Mouse (Mus musculus): ENCODE data around the gene Tmem63c. TPM values are rescaled to one million over a fixed set of nuclear protein-coding genes. Genes with fewer than 3 reads are reported as not detected.

Tmem63c gene
- polyA plus RNA-seq, 1 experiment: 0.32 TPM

DNA sequence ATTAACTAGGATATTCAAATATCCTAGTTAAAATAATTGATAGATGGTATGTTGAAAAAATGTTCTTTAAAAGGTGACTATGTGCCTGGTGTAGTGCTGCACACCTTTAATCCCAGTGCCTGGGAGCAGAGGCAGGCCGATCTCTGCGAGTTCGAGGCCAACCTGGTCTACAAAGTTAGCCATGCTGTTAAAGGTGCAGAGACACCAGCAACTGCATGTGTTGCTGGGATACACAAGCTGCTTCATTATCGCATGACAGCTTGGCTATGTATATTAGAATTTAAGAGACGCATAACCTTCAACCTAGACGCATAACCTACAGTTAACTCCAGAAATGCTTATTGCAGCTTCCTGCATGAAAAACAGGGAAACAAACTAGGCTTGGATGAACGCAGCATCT is 15.5 kb downstream of the Tmem63c start:
- no peak for TF ChIP-seq POLR2A (IDR thresholded peaks at IDR 0.05; ENCODE audit: low read depth, low read length)
- TF ChIP-seq CTCF (IDR thresholded peaks at IDR 0.05; ENCODE audit: extremely low read depth, insufficient read length, insufficient replicate concordance, low read depth, low read length): no peak

DNA sequence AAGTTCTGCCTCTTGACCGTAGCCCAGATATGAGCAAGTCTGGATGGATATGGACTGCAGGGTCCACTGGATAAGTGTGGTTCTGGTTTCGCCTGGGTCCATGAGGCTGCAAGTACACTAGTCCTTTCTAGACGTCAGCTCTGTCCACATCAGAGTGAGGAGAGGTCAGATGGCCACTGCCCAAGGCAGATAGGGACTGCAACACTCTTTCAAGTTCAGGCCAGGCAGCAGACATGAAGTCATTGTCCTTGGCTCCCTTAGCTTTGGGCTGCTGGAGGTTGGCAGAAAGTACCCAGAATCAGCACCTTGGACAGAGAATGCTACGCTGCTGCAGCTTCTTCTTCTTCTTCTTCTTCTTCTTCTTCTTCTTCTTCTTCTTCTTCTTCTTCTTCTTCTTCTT is 19.0 kb downstream of the Tmem63c start:
- H3K4me1 ChIP-seq (ENCODE audit: control insufficient read depth, insufficient read depth, insufficient read length, low read length): no peaks in the 10 kb centered on the region
- no peaks in the 10 kb centered on the region for H3K36me3 ChIP-seq (ENCODE audit: control insufficient read depth, insufficient read depth, low read length)
- WGBS: 66% methylated on average over 4 of the region's 4 CpGs
- no peak for TF ChIP-seq POLR2A (IDR thresholded peaks at IDR 0.05; ENCODE audit: low read depth, low read length)
- no peak for TF ChIP-seq CTCF (IDR thresholded peaks at IDR 0.05; ENCODE audit: extremely low read depth, insufficient read length, insufficient replicate concordance, low read depth, low read length)
- no peak overlapping the region for H3K4me3 ChIP-seq (ENCODE audit: low read depth, low read length)
- H3K27me3 ChIP-seq (ENCODE audit: control insufficient read depth, insufficient read depth, low read length): no peaks in the 10 kb centered on the region
- no peak overlapping the region for H3K27ac ChIP-seq (ENCODE audit: insufficient read depth, low read depth, low read length)

More for the DNA sequence above, 15.5 kb downstream of the Tmem63c start:
- Histone ChIP-seq H3K36me3 (ENCODE audit: control insufficient read depth, insufficient read depth, low read length) (no peaks in the 10 kb centered on the region), H3K4me3 (ENCODE audit: low read depth, low read length) (no peak overlapping the region), H3K27ac (ENCODE audit: insufficient read depth, low read depth, low read length) (no peak overlapping the region), H3K27me3 (ENCODE audit: control insufficient read depth, insufficient read depth, low read length) (no peaks in the 10 kb centered on the region), H3K4me1 (ENCODE audit: control insufficient read depth, insufficient read depth, insufficient read length, low read length) (no peaks in the 10 kb centered on the region)
- 88% methylated on average over 7 of the region's 7 CpGs for WGBS

DNA sequence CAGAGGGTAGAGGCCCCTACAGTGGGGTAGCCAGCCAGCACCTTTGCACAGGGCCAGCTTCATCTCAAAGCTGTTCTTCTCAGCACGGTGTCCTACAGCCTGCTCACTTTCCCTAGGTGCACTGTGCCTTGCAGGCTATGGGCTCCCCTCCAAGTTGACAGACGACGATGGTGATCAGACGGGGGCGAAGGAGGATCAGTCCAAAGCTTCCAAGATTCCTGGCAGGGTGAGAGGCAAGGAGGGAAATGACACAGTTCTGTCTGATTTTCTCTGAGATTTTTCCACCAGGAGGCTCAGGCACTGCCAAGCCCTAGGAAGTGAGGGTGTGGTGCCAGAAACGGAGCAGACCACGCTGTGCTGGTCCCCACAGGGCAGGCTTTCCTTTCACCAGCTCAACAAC is 19.7 kb downstream of the Tmem63c start:
- Histone ChIP-seq H3K4me1 (ENCODE audit: control insufficient read depth, insufficient read depth, insufficient read length, low read length) (no peaks in the 10 kb centered on the region), H3K4me3 (ENCODE audit: low read depth, low read length) (no peak overlapping the region), H3K27me3 (ENCODE audit: control insufficient read depth, insufficient read depth, low read length) (no peaks in the 10 kb centered on the region), H3K27ac (ENCODE audit: insufficient read depth, low read depth, low read length) (no peak overlapping the region), H3K36me3 (ENCODE audit: control insufficient read depth, insufficient read depth, low read length) (no peaks in the 10 kb centered on the region)
- TF ChIP-seq POLR2A (IDR thresholded peaks at IDR 0.05; ENCODE audit: low read depth, low read length): no peak
- no peak for TF ChIP-seq CTCF (IDR thresholded peaks at IDR 0.05; ENCODE audit: extremely low read depth, insufficient read length, insufficient replicate concordance, low read depth, low read length)
- WGBS: 84% methylated on average over 7 of the region's 7 CpGs

DNA sequence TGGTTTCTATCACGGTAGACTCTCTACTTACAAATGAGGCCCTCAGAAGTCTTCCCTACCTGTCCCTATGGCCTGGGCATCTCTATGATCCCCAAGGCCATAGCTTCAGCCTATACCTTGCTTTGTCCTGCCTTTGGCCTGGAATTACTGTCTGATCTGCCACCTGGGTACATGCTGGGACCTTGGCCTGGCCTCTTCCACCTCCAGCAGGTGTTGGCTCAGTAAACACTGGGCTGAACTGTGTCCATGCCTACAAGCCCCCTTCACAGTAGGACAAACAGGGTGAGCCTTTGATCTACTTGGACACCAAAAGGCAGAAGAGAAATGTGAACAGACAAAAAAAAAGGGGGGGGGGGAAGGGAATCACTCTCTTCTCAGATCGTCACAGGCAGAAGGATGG is 21.3 kb downstream of the Tmem63c start:
- Histone ChIP-seq H3K27ac (ENCODE audit: insufficient read depth, low read depth, low read length) (no peak overlapping the region), H3K27me3 (ENCODE audit: control insufficient read depth, insufficient read depth, low read length) (no peaks in the 10 kb centered on the region), H3K36me3 (ENCODE audit: control insufficient read depth, insufficient read depth, low read length) (no peaks in the 10 kb centered on the region), H3K4me1 (ENCODE audit: control insufficient read depth, insufficient read depth, insufficient read length, low read length) (no peaks in the 10 kb centered on the region), H3K4me3 (ENCODE audit: low read depth, low read length) (no peak overlapping the region)
- WGBS: 52% methylated on average over 2 of the region's 2 CpGs
- TF ChIP-seq CTCF (IDR thresholded peaks at IDR 0.05; ENCODE audit: extremely low read depth, insufficient read length, insufficient replicate concordance, low read depth, low read length) (no peak), POLR2A (IDR thresholded peaks at IDR 0.05; ENCODE audit: low read depth, low read length) (no peak)

DNA sequence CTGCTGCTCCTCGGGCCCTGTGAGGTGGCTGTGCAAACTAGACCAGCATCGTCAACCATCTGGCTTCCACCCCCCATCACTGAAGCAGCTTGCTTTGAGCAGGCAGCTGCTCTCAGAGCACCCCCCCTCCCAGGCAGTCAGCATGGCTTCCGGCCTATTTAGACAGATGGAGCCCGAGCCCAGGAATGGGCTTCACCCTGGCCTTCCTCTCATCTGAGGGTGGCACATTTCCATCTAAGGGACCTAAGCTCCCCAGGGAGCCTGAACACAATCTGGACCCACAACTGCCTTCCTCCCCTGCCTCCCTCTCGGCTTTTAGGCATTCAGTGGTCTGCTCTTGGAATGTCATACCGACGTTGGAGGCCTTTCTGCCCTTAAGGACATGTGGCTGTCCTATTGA is 22.1 kb downstream of the Tmem63c start:
- no peaks in the 10 kb centered on the region for H3K36me3 ChIP-seq (ENCODE audit: control insufficient read depth, insufficient read depth, low read length)
- H3K4me1 ChIP-seq (ENCODE audit: control insufficient read depth, insufficient read depth, insufficient read length, low read length): no peaks in the 10 kb centered on the region
- H3K27ac ChIP-seq (ENCODE audit: insufficient read depth, low read depth, low read length): no peak overlapping the region
- no peak overlapping the region for H3K4me3 ChIP-seq (ENCODE audit: low read depth, low read length)
- H3K27me3 ChIP-seq (ENCODE audit: control insufficient read depth, insufficient read depth, low read length): no peaks in the 10 kb centered on the region
- no peak for TF ChIP-seq CTCF (IDR thresholded peaks at IDR 0.05; ENCODE audit: extremely low read depth, insufficient read length, insufficient replicate concordance, low read depth, low read length)
- no peak for TF ChIP-seq POLR2A (IDR thresholded peaks at IDR 0.05; ENCODE audit: low read depth, low read length)
- WGBS: 70% methylated on average over 7 of the region's 7 CpGs

DNA sequence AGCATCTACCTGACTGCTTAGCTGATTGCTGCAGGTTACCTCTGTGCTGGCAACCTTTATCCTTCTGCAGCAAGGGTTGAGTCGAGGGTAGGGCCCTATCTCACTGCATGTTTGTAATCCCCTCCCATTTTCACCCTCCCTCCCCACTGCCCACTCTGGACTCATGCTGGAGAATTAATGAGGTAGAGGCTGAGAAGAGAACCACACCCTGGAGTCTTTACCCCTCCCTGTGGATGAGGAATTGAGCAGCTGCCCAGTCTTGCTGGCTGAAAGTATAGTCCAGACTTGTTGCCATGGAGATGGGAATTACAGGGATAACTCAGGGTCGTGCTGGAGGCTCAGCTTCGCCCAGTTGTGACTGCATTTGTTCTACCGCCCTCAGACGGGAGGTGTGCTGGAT is 23.6 kb downstream of the Tmem63c start:
- H3K4me1 ChIP-seq (ENCODE audit: control insufficient read depth, insufficient read depth, insufficient read length, low read length): no peaks in the 10 kb centered on the region
- no peaks in the 10 kb centered on the region for H3K36me3 ChIP-seq (ENCODE audit: control insufficient read depth, insufficient read depth, low read length)
- no peaks in the 10 kb centered on the region for H3K27me3 ChIP-seq (ENCODE audit: control insufficient read depth, insufficient read depth, low read length)
- H3K27ac ChIP-seq (ENCODE audit: insufficient read depth, low read depth, low read length): no peak overlapping the region
- no peak for TF ChIP-seq CTCF (IDR thresholded peaks at IDR 0.05; ENCODE audit: extremely low read depth, insufficient read length, insufficient replicate concordance, low read depth, low read length)
- no peak for TF ChIP-seq POLR2A (IDR thresholded peaks at IDR 0.05; ENCODE audit: low read depth, low read length)
- WGBS: 8% methylated on average over 5 of the region's 5 CpGs
- no peak overlapping the region for H3K4me3 ChIP-seq (ENCODE audit: low read depth, low read length)

DNA sequence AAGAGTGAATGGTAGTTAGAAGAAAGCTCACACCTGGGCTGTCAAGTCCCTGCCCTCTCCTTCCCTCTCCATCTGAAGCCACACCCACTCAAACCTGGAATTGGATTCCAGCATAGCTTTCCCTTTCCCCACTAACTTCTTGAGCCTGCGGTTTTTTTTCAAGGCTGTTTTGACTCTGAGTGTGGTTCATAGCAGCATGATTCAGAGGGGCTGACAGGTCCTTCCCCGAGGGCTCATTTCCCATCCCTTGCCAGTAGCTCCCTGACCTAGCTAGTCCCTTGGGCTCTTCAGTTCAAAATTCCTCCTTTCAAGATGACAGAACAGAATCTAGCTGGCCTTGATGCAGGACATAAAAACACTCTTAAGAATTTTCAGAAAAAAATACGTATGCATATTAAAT is 26.4 kb downstream of the Tmem63c start:
- Histone ChIP-seq H3K27me3 (ENCODE audit: control insufficient read depth, insufficient read depth, low read length) (no peaks in the 10 kb centered on the region), H3K4me3 (ENCODE audit: low read depth, low read length) (no peak overlapping the region), H3K36me3 (ENCODE audit: control insufficient read depth, insufficient read depth, low read length) (no peaks in the 10 kb centered on the region), H3K4me1 (ENCODE audit: control insufficient read depth, insufficient read depth, insufficient read length, low read length) (no peaks in the 10 kb centered on the region), H3K27ac (ENCODE audit: insufficient read depth, low read depth, low read length) (no peak overlapping the region)
- no peak for TF ChIP-seq CTCF (IDR thresholded peaks at IDR 0.05; ENCODE audit: extremely low read depth, insufficient read length, insufficient replicate concordance, low read depth, low read length)
- TF ChIP-seq POLR2A (IDR thresholded peaks at IDR 0.05; ENCODE audit: low read depth, low read length): no peak
- 52% methylated on average over 3 of the region's 3 CpGs for WGBS
